Mouse (Mus musculus): ENCODE results near the gene C3ar1.

Gene C3ar1

DNA sequence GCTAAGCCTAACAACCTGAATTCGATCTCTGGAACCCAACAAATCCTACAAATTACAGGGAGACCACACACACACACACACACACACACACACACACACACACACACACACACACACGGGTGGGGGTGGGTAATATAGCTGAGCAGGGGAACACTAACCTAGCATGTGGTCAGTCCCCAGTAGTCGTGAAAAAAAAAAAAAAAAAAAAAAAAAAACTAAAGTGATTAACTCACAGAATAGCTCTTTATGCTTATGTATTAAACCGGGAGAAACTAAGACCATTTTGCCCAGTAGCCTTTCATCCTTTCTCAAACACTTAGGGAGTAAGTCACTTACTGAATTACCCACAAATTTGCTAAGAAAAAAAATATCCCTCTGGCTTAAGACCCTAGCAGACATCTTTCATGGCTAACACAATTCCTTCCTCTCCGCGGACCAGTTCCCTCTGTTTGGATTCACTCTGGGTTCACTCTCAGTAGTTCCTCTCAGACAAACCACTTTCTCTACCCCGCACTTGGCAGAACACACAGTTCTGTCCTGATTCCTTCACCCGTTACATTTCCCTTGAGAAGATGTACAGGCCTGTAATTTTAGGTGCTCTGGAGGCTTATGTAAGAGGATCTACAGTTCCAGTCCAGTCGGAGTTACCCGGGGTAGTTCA, 55.2 kb downstream of the C3ar1 start:
- in situ Hi-C loops (cut with MboI, MseI), result no loop called here

Data from regulatory T cell (primary cell).